Mouse (Mus musculus): Measurements from ENCODE around the gene Dppa4. TPM values are rescaled to one million over a fixed set of nuclear protein-coding genes. Genes with fewer than 3 reads are reported as not detected.

Dppa4 gene
- polyA plus RNA-seq, 1 experiment from 2014 or later: not detected

Other genes starting within 250 kb of the Dppa4 start
- gene Dppa2, start 20.2 kb downstream of the Dppa4 start, polyA plus RNA-seq (2014; fragmentation: Nextera tagmentation; extraction: Ambion mirVana): not detected in 2 replicates
- not detected in 2 replicates for gene Gm5485, start 128.7 kb downstream of the Dppa4 start, polyA plus RNA-seq (2014; fragmentation: Nextera tagmentation; extraction: Ambion mirVana)
- 0.08 TPM in 1 of 2 replicates, not detected in the other for gene Morc1, start 147.5 kb downstream of the Dppa4 start, polyA plus RNA-seq (2014; fragmentation: Nextera tagmentation; extraction: Ambion mirVana)